Mouse (Mus musculus) testis, adult 2 months (tissue): ENCODE data around the gene Pdzd8.

ENCODE experiments used
- CTCF ChIP-seq: fragments of 200-500 bp; IDR thresholded peaks from 2 replicates; pipeline ENCODE4 v1.5.1; 2012; ENCODE audit warnings: low read depth, mild to moderate bottlenecking, inconsistent platforms, low read length, moderate library complexity; ENCODE audit not compliant: control insufficient read depth, insufficient read depth, insufficient replicate concordance
- POLR2A ChIP-seq: fragments of 200-500 bp; IDR thresholded peaks from 2 replicates; pipeline ENCODE4 v1.6.1; 2012; ENCODE audit warnings: low read depth, mild to moderate bottlenecking, inconsistent platforms, low read length, moderate library complexity; ENCODE audit not compliant: control insufficient read depth

DNA sequence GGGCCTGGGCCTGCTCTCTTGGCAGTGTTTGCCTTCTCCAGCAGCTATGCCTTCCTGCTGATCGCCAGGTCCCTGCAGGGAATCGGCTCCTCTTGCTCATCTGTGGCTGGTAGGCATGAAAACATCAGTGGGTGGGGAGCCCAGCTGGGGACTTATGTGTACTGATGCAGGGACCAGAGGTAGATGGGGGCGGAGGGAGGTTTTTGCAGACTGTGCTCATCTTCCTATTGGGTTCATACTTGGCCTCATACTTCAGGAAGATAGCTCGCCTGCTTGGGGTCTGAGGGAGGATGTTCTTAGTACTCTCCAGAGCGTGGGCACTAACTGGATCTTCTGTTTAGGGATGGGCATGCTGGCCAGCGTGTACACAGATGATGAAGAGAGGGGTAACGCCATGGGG is 72.4 kb downstream of the Pdzd8 start:
- TF ChIP-seq CTCF, result no peak
- no peak for TF ChIP-seq POLR2A
